Mouse (Mus musculus): Measurements from ENCODE around the gene Hecw2. TPM values are rescaled to one million over a fixed set of nuclear protein-coding genes. Genes with fewer than 3 reads are reported as not detected.

Hecw2 gene
- polyA plus RNA-seq, 1 experiment from 2014 or later: 3.0 TPM

DNA sequence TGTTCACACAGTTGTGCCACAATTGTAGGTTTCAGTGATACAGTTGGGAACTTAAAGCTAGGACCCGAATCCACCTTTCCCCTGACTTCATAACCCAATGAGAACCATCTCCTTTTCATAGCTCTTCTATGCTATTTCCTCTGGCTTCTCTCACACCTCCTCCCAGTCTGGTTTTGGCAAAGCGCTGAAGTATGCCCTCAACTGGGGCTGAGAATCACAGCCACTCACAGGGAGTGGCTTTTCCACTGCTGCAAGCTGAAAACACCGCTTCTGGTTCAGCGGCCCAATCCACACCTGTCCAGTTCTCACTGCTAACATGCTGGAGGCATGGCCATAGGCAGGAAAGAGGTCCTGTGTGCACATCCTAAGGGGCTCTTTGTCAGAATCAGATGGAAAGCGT, 300.7 kb downstream of the Hecw2 start:
- Histone ChIP-seq H3K4me3 (ENCODE audit: low read depth, low read length) (no peak overlapping the region), H3K9me3 (ENCODE audit: control insufficient read depth, low read length) (no peaks in the 10 kb centered on the region), H3K4me1 (ENCODE audit: control insufficient read depth, insufficient read depth, low read length) (no peaks in the 10 kb centered on the region), H3K9ac (ENCODE audit: low read length) (no peak overlapping the region), H3K4me2 (no peak overlapping the region), H3K27ac (ENCODE audit: low read depth, low read length) (no peak overlapping the region), H3K27me3 (ENCODE audit: control insufficient read depth, insufficient read depth, low read length) (no peaks in the 10 kb centered on the region), H3K36me3 (ENCODE audit: control insufficient read depth, insufficient read depth, low read length) (no peaks in the 10 kb centered on the region)
- 89% methylated on average over 5 of the region's 5 CpGs for WGBS
- DNase-seq (ENCODE audit: low spot score, missing footprints) (no peak), ATAC-seq (ENCODE audit: low FRiP score) (no peak)

DNA sequence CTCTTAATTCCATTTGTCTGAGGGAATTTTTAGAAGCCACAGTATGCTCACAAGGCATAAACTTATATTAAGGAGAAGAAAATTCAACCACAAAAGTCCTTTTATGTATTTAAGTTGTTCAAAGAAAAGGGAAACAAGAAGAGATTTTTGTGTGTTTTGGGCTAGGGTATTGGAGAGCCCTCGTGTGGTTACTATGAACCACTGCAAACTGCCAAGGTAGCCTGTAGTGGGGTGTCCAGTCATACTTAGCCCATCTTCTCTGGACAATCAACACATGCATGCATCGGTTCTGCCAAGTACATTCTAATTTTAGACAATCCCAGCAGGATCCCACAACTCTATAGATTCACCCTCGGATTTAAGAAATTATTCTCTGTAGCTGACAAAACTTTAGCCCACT, 304.6 kb downstream of the Hecw2 start:
- DNase-seq (ENCODE audit: low spot score, missing footprints) (no peak), ATAC-seq (ENCODE audit: low FRiP score) (no peak)
- H3K27ac ChIP-seq (ENCODE audit: low read depth, low read length): no peak overlapping the region
- H3K9me3 ChIP-seq (ENCODE audit: control insufficient read depth, low read length): no peaks in the 10 kb centered on the region
- WGBS: 54% methylated on average over 3 of the region's 3 CpGs
- H3K9ac ChIP-seq (ENCODE audit: low read length): no peak overlapping the region
- H3K36me3 ChIP-seq (ENCODE audit: control insufficient read depth, insufficient read depth, low read length): no peaks in the 10 kb centered on the region
- H3K4me2 ChIP-seq: no peak overlapping the region
- no peaks in the 10 kb centered on the region for H3K4me1 ChIP-seq (ENCODE audit: control insufficient read depth, insufficient read depth, low read length)
- H3K27me3 ChIP-seq (ENCODE audit: control insufficient read depth, insufficient read depth, low read length): no peaks in the 10 kb centered on the region
- no peak overlapping the region for H3K4me3 ChIP-seq (ENCODE audit: low read depth, low read length)

DNA sequence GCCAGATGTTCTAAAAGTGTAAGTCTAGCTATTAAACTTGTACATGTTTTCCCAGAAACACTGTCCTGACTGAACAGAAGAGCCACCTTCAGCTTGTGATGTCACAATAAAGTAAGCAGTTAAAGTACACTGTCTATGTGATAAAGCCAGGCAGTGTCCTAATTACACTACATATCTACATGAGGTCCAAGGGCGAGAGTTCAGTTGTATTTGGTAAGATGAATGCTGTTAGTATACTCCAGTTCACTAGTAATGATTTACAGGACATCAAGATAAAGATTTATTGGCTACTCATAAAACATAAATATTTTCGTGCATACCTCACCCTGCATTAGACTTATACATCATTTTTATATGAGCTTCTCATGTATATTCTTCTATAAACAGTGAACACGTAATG, 305.2 kb downstream of the Hecw2 start:
- WGBS: 88% methylated on average over 3 of the region's 3 CpGs
- no peak for ATAC-seq (ENCODE audit: low FRiP score)
- no peaks in the 10 kb centered on the region for H3K9me3 ChIP-seq (ENCODE audit: control insufficient read depth, low read length)
- no peak for DNase-seq (ENCODE audit: low spot score, missing footprints)
- H3K27ac ChIP-seq (ENCODE audit: low read depth, low read length): no peak overlapping the region
- H3K36me3 ChIP-seq (ENCODE audit: control insufficient read depth, insufficient read depth, low read length): no peaks in the 10 kb centered on the region
- H3K4me3 ChIP-seq (ENCODE audit: low read depth, low read length): no peak overlapping the region
- H3K4me2 ChIP-seq: no peak overlapping the region
- no peak overlapping the region for H3K9ac ChIP-seq (ENCODE audit: low read length)
- no peaks in the 10 kb centered on the region for H3K27me3 ChIP-seq (ENCODE audit: control insufficient read depth, insufficient read depth, low read length)
- H3K4me1 ChIP-seq (ENCODE audit: control insufficient read depth, insufficient read depth, low read length): no peaks in the 10 kb centered on the region

DNA sequence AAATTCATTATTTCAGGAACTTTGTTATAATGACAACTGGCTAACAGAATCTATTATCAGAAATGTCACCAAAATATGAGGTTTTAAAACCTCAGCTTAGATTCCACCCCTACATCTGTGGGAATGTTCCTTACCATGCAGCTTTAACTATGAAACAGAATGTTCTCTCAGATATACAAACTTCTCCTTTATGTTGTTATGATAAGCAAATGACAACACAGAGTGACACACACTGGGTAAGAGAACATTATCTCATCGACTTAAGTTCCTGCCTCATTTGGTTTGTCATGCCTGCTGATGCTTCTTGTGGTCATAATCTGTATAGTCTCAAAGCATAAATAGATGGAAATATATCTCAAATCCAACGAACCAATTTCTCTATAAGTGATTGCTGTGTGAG, 312.5 kb downstream of the Hecw2 start:
- DNase-seq (ENCODE audit: low spot score, missing footprints) (no peak), ATAC-seq (ENCODE audit: low FRiP score) (no peak)
- H3K27me3 ChIP-seq (ENCODE audit: control insufficient read depth, insufficient read depth, low read length): no peaks in the 10 kb centered on the region
- no peaks in the 10 kb centered on the region for H3K4me1 ChIP-seq (ENCODE audit: control insufficient read depth, insufficient read depth, low read length)
- no peaks in the 10 kb centered on the region for H3K9me3 ChIP-seq (ENCODE audit: control insufficient read depth, low read length)
- H3K36me3 ChIP-seq (ENCODE audit: control insufficient read depth, insufficient read depth, low read length): no peaks in the 10 kb centered on the region
- H3K9ac ChIP-seq (ENCODE audit: low read length): no peak overlapping the region
- no peak overlapping the region for H3K27ac ChIP-seq (ENCODE audit: low read depth, low read length)
- WGBS: 83% methylated on average over 2 of the region's 2 CpGs
- H3K4me3 ChIP-seq (ENCODE audit: low read depth, low read length): no peak overlapping the region
- H3K4me2 ChIP-seq: no peak overlapping the region

DNA sequence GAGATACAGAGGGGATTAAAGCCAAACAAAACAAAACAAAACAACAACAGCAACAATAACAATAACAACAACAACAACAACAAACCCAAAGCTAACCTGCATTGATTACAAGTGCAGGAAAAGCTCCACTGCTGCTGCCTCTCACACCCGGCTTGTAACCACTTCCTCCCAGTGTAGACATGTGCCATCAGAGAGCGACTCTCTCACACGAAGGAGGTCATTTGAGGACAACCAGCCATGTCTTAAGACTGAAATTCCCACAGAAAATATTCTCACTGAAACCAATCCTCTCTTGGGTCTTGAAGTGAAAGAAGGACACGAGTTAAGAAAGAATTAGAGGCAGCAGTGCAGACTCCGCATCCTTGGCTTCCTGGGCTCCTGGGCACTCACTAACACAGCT, 319.0 kb downstream of the Hecw2 start:
- Histone ChIP-seq H3K4me2 (no peak overlapping the region), H3K4me3 (ENCODE audit: low read depth, low read length) (no peak overlapping the region), H3K27me3 (ENCODE audit: control insufficient read depth, insufficient read depth, low read length) (no peaks in the 10 kb centered on the region), H3K4me1 (ENCODE audit: control insufficient read depth, insufficient read depth, low read length) (no peaks in the 10 kb centered on the region), H3K36me3 (ENCODE audit: control insufficient read depth, insufficient read depth, low read length) (no peaks in the 10 kb centered on the region), H3K27ac (ENCODE audit: low read depth, low read length) (no peak overlapping the region), H3K9me3 (ENCODE audit: control insufficient read depth, low read length) (no peaks in the 10 kb centered on the region), H3K9ac (ENCODE audit: low read length) (no peak overlapping the region)
- DNase-seq (ENCODE audit: low spot score, missing footprints) (no peak), ATAC-seq (ENCODE audit: low FRiP score) (no peak)
- WGBS: 90% methylated on average over 5 of the region's 5 CpGs

DNA sequence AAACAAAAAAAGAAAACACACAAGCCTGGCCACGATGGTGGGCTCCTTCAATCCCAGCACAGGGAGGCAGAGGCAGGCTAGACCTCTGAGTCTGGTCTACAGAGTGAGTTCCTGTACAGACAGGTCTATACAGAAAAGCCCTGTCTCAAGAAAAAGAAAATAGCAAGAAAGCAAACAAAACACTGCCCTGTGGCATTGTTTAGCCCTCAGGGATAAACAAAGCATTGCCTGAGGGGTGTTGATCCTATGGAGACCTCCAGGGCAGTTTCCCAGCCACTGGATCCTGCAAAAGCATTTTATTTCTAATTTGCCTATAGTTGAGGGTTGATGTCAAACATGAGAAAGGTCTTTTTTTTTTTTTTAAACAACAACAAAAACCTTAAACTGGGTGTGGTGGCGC, 327.7 kb downstream of the Hecw2 start:
- 79% methylated on average over 2 of the region's 2 CpGs for WGBS
- DNase-seq (ENCODE audit: low spot score, missing footprints) (no peak), ATAC-seq (ENCODE audit: low FRiP score) (no peak)
- Histone ChIP-seq H3K27ac (ENCODE audit: low read depth, low read length) (no peak overlapping the region), H3K36me3 (ENCODE audit: control insufficient read depth, insufficient read depth, low read length) (no peaks in the 10 kb centered on the region), H3K27me3 (ENCODE audit: control insufficient read depth, insufficient read depth, low read length) (no peaks in the 10 kb centered on the region), H3K4me3 (ENCODE audit: low read depth, low read length) (no peak overlapping the region), H3K9ac (ENCODE audit: low read length) (no peak overlapping the region), H3K4me2 (no peak overlapping the region), H3K9me3 (ENCODE audit: control insufficient read depth, low read length) (no peaks in the 10 kb centered on the region), H3K4me1 (ENCODE audit: control insufficient read depth, insufficient read depth, low read length) (no peaks in the 10 kb centered on the region; the same call in 1 of the 2 replicates)

DNA sequence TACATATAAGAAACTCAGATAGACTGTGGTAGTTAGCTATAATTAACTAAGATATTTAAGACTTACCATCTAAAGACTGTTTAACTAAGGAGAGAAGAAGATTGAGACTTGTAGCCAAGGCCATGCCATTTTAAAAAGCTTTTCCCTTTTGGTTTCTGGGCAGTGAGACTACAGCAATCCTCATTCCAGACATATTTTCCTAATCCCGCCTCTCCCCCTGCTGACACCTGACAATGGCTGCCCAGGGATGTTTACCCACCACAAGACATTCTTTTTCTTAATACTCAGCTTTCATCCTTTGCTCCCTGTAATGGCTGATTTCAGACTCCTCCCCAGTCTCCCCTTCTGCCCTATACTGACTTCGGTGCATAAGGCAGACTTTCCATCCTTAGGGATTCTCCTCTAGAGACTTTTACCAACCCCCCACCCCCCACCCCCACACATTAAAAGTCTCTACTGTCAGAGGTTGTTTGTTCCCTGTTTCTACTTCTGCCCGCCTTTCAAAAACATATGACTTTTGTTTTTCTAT, 328.5 kb downstream of the Hecw2 start:
- ATAC-seq (ENCODE audit: low FRiP score): peak; percentile 44; the same call in 1 of the 2 replicates
- Histone ChIP-seq H3K9me3 (ENCODE audit: control insufficient read depth, low read length) (no peaks in the 10 kb centered on the region), H3K36me3 (ENCODE audit: control insufficient read depth, insufficient read depth, low read length) (no peaks in the 10 kb centered on the region), H3K4me1 (ENCODE audit: control insufficient read depth, insufficient read depth, low read length) (no peaks in the 10 kb centered on the region; the same call in 1 of the 2 replicates), H3K27me3 (ENCODE audit: control insufficient read depth, insufficient read depth, low read length) (no peaks in the 10 kb centered on the region), H3K4me2 (no peak overlapping the region), H3K9ac (ENCODE audit: low read length) (no peak overlapping the region), H3K27ac (ENCODE audit: low read depth, low read length) (no peak overlapping the region), H3K4me3 (ENCODE audit: low read depth, low read length) (no peak overlapping the region)
- no peak for DNase-seq (ENCODE audit: low spot score, missing footprints)
- 24% methylated on average over 3 of the region's 3 CpGs for WGBS

DNA sequence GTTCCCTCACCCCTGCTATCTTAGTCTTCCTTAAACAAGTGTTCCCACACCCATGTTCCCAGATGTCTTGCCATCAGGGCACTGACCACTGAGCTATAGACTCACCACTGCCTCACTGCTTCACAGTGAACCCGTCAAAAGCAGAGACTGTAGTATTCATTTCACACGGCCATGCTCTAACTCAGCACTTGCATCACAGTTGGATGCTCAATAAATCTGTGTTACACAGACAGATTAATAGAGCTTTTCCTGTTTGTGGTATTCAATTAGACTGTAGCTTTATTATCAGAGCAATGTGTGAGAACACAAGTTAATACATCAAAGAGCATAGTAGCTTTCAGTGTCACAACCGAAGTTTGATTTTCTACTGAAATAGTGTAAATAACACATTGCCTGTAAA, 330.9 kb downstream of the Hecw2 start:
- 87% methylated on average over 3 of the region's 3 CpGs for WGBS
- H3K27me3 ChIP-seq (ENCODE audit: control insufficient read depth, insufficient read depth, low read length): no peaks in the 10 kb centered on the region
- DNase-seq (ENCODE audit: low spot score, missing footprints) (no peak), ATAC-seq (ENCODE audit: low FRiP score) (no peak)
- H3K36me3 ChIP-seq (ENCODE audit: control insufficient read depth, insufficient read depth, low read length): no peaks in the 10 kb centered on the region
- H3K4me2 ChIP-seq: no peak overlapping the region
- no peaks in the 10 kb centered on the region for H3K9me3 ChIP-seq (ENCODE audit: control insufficient read depth, low read length)
- no peaks in the 10 kb centered on the region; the same call in 1 of the 2 replicates for H3K4me1 ChIP-seq (ENCODE audit: control insufficient read depth, insufficient read depth, low read length)
- H3K27ac ChIP-seq (ENCODE audit: low read depth, low read length): no peak overlapping the region
- H3K4me3 ChIP-seq (ENCODE audit: low read depth, low read length): no peak overlapping the region
- no peak overlapping the region for H3K9ac ChIP-seq (ENCODE audit: low read length)

DNA sequence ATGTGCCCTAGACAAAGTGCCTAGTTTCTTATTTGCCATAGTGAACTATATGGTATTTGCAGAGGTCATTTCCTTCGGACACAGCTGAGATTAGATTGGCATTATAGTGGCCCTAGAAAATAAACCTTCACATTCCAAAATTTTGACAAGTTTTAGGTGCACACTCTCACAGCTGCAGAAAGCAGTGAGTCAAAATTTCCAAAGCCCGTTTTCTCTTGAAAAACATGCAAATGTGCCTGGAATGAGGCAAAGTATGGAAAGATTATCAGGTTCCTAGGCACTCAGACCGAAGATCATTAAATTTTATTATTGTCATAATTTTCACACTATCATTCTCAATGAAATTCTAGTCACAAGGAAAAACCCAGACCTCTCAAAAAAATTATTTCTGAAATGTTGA, 334.4 kb downstream of the Hecw2 start:
- WGBS: 87% methylated on average over 3 of the region's 3 CpGs
- Histone ChIP-seq H3K9me3 (ENCODE audit: control insufficient read depth, low read length) (no peaks in the 10 kb centered on the region), H3K27ac (ENCODE audit: low read depth, low read length) (no peak overlapping the region), H3K4me2 (no peak overlapping the region), H3K4me1 (ENCODE audit: control insufficient read depth, insufficient read depth, low read length) (no peaks in the 10 kb centered on the region), H3K9ac (ENCODE audit: low read length) (no peak overlapping the region), H3K27me3 (ENCODE audit: control insufficient read depth, insufficient read depth, low read length) (no peaks in the 10 kb centered on the region), H3K36me3 (ENCODE audit: control insufficient read depth, insufficient read depth, low read length) (no peaks in the 10 kb centered on the region), H3K4me3 (ENCODE audit: low read depth, low read length) (no peak overlapping the region)
- ATAC-seq (ENCODE audit: low FRiP score): no peak
- DNase-seq (ENCODE audit: low spot score, missing footprints): no peak

DNA sequence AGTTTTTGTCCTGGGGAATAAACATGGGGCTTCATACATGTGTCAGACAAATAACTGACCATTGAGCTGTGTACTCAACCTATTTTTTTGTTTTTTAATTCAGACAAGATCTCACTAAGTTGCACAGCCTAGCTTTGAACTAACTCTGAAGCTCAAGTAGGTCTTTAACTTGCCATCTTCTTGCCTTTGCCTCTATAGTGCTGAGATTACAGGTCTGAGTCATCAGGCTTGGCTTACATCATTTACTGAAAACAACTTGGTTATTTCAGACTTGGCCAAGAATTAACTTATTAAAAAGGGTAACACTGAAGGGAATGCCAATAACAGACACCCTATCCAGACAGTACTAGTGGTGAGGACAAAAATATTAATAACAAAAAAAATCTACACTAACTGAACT, 335.8 kb downstream of the Hecw2 start:
- Histone ChIP-seq H3K27ac (ENCODE audit: low read depth, low read length) (no peak overlapping the region), H3K4me1 (ENCODE audit: control insufficient read depth, insufficient read depth, low read length) (no peaks in the 10 kb centered on the region), H3K36me3 (ENCODE audit: control insufficient read depth, insufficient read depth, low read length) (no peaks in the 10 kb centered on the region), H3K4me3 (ENCODE audit: low read depth, low read length) (no peak overlapping the region), H3K9me3 (ENCODE audit: control insufficient read depth, low read length) (no peaks in the 10 kb centered on the region), H3K4me2 (no peak overlapping the region), H3K9ac (ENCODE audit: low read length) (no peak overlapping the region), H3K27me3 (ENCODE audit: control insufficient read depth, insufficient read depth, low read length) (no peaks in the 10 kb centered on the region)
- ATAC-seq (ENCODE audit: low FRiP score): no peak
- DNase-seq (ENCODE audit: low spot score, missing footprints): peak; percentile 17
